ENCODE assay signal across 9 mouse cellular contexts in genomic region chr15:97581724-97582154, GRCm38 (mm10).
DNase-seq lines count a peak whose midpoint lies in the region; ATAC-seq and TF ChIP-seq lines count a peak whose summit lies in the region.
"Had no signal": no experiment of that assay in that cellular context is flagged by ENCODE, and none has a peak within 500 bp of the region (broad histone marks: within the 10 kb centered on the region; RNA-seq: fewer than 3 reads in every experiment).

No protein-coding gene starts in this region.

- no peak overlapping the region for H3K4me2 ChIP-seq in neural tube, embryonic 13.5 days
- H3K4me2 ChIP-seq: heart, embryonic 13.5 days had no signal

- no peaks in the 10 kb centered on the region for H3K36me3 ChIP-seq in liver, adult 2 months (ENCODE audit: control insufficient read depth, insufficient read depth, low read length)
- no peaks in the 10 kb centered on the region for H3K36me3 ChIP-seq in neural tube, embryonic 13.5 days
- H3K36me3 ChIP-seq: heart, embryonic 13.5 days had no signal

- no peaks in the 10 kb centered on the region for H3K9me3 ChIP-seq in neural tube, embryonic 13.5 days
- H3K9me3 ChIP-seq: heart, embryonic 13.5 days had no signal

- DNase-seq in B cell, adult 2 months, result peak; percentile 80 to 81
- peak; percentile 59 for DNase-seq in adipocyte (ENCODE audit: low spot score)
- peak; percentile 91 for DNase-seq in heart, adult 8-10 months (ENCODE audit: low spot score)
- peak; percentile 92 for DNase-seq in kidney, postnatal 10 days
- DNase-seq in liver, adult 2 months (ENCODE audit: extremely low read depth, low read depth, low spot score), result peak; percentile 62
- peak; percentile 76 for DNase-seq in testis, postnatal 14 days (ENCODE audit: low spot score)

- ATAC-seq in neural tube, embryonic 13.5 days (ENCODE audit: low read depth), result peak; percentile 19; the same call in 1 of the 2 replicates

- TF ChIP-seq CTCF in cortical plate, adult 2 months (IDR thresholded peaks at IDR 0.05; ENCODE audit: extremely low read depth, insufficient read depth, low read length), result peak; percentile 52
- TF ChIP-seq CTCF in liver, adult 2 months (IDR thresholded peaks at IDR 0.05; ENCODE audit: low read depth, low read length), result peak; percentile 94

- WGBS in liver, adult 2 months, result 24% methylated on average over 13 of the region's 13 CpGs
- 24% methylated on average over 13 of the region's 13 CpGs for WGBS in neural tube, embryonic 13.5 days

- H3K4me3 ChIP-seq in cortical plate, adult 2 months (ENCODE audit: insufficient read depth, low read length), result no peak overlapping the region
- H3K4me3 ChIP-seq in liver, adult 2 months (ENCODE audit: insufficient read depth, low read depth, low read length), result no peak overlapping the region
- H3K4me3 ChIP-seq in neural tube, embryonic 13.5 days, result no peak overlapping the region
- H3K4me3 ChIP-seq: heart, embryonic 13.5 days had no signal

- no peaks in the 10 kb centered on the region for H3K27me3 ChIP-seq in liver, adult 2 months (ENCODE audit: control insufficient read depth, insufficient read depth, low read length)
- H3K27me3 ChIP-seq in neural tube, embryonic 13.5 days, result no peaks in the 10 kb centered on the region
- H3K27me3 ChIP-seq: heart, embryonic 13.5 days had no signal

- H3K9ac ChIP-seq in liver, adult 2 months (ENCODE audit: low read depth, low read length), result no peak overlapping the region
- H3K9ac ChIP-seq in neural tube, embryonic 13.5 days, result no peak overlapping the region
- H3K9ac ChIP-seq: heart, embryonic 13.5 days had no signal

- no peak for TF ChIP-seq POLR2A in cortical plate, adult 2 months (IDR thresholded peaks at IDR 0.05; ENCODE audit: extremely low read depth, insufficient read depth, low read length)
- no peak for TF ChIP-seq POLR2A in liver, adult 2 months (IDR thresholded peaks at IDR 0.05; ENCODE audit: extremely low read depth, insufficient read depth, low read length)

- H3K27ac ChIP-seq in cortical plate, adult 2 months (ENCODE audit: insufficient read depth, low read length), result no peak overlapping the region
- peak overlapping the region; percentile 14; the same call in 1 of the 2 replicates for H3K27ac ChIP-seq in liver, adult 2 months (replicated peaks; ENCODE audit: insufficient read depth, low read depth, low read length)
- H3K27ac ChIP-seq in neural tube, embryonic 13.5 days (replicated peaks), result no peak overlapping the region
- H3K27ac ChIP-seq: heart, embryonic 13.5 days had no signal

- H3K79me2 ChIP-seq in liver, adult 2 months (ENCODE audit: control insufficient read depth, insufficient read depth, low read length), result no peaks in the 10 kb centered on the region

- no peaks in the 10 kb centered on the region for H3K4me1 ChIP-seq in cortical plate, adult 2 months (ENCODE audit: control insufficient read depth, insufficient read depth, low read length)
- 0 out of 2 replicates have a peak, but pooled peaks cover 2% of the 10 kb centered on the region for H3K4me1 ChIP-seq in liver, adult 2 months (ENCODE audit: control insufficient read depth, insufficient read depth, low read length)
- peaks cover 9% of the 10 kb centered on the region; the same call in 1 of the 2 replicates for H3K4me1 ChIP-seq in neural tube, embryonic 13.5 days (replicated peaks)
